Mouse (Mus musculus) mouse trophoblast stem cell (cell line): ENCODE data around the gene Strap.

Experiments
- in situ Hi-C, 2 experiments: fragments of 300-500 bp; cut with MseI, MboI; formaldehyde crosslinking; loops; 2 replicates in 1 of 2; 3 replicates in 1 of 2; pipeline ENCODE4 v1.15.1; 2025

Gene Strap

GRCm38 (mm10) chr6:137774166-137774565, 39.3 kb downstream of the Strap start:
- in situ Hi-C loops: no loop called here

- in situ Hi-C loops: no loop called here
Observed at GRCm38 (mm10) chr6:137775159-137775558, 40.3 kb downstream of the Strap start.

GRCm38 (mm10) chr6:137776981-137777380, 42.1 kb downstream of the Strap start:
- in situ Hi-C loops: no loop called here

- in situ Hi-C loops: no loop called here
Observed at GRCm38 (mm10) chr6:137783899-137784637, 49.2 kb downstream of the Strap start.

GRCm38 (mm10) chr6:137788976-137789590, 54.2 kb downstream of the Strap start:
- in situ Hi-C loops: no loop called here

GRCm38 (mm10) chr6:137789658-137790057, 54.8 kb downstream of the Strap start:
- in situ Hi-C loops: no loop called here

GRCm38 (mm10) chr6:137795494-137795893, 60.6 kb downstream of the Strap start:
- in situ Hi-C loops: no loop called here

- in situ Hi-C loops: no loop called here
Observed at GRCm38 (mm10) chr6:137796596-137797567, 62.0 kb downstream of the Strap start.

GRCm38 (mm10) chr6:137799253-137799652, 64.4 kb downstream of the Strap start:
- in situ Hi-C loops: no loop called here
